Mouse (Mus musculus): ENCODE data around the gene Gm28053.

DNA sequence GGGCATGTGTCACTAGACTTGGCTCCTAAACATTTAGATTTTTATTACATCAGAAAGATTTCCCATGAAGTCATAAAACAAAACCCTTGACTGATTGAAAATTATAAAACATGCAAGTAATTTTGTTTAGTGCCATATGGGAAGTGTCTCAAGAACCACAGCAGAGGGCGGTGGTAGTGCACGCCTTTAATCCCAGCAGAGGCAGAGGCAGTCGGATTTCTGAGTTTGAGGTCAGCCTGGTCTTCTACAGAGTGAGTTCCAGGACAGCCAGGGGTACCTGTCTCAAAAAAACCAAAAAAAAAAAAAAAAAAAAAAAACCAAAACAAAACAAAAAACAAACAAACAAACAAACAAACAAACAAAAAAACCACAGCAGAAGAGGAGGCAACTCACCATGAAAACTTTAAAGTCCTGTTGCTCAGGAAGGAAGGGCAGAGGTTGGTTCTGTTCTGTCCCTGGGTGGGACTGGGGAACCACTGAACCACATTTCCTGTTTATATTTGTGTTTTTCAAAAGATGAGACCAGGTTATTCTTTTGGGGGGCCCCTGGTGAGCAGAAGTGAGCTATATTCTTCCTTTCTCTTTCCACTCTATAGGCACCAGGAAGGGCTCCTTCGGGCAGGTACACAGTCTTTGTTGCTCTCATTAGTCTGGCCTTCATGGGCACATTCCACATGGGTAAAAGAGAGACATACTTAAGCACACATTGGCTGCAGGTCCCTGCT, 21.4 kb upstream of the Gm28053 start:
- TF ChIP-seq CTCF (IDR thresholded peaks at IDR 0.05; ENCODE audit: borderline replicate concordance, insufficient read depth, low read length) (no peak), POLR2A (IDR thresholded peaks at IDR 0.05; ENCODE audit: low read depth, low read length) (no peak)

All from embryonic fibroblast, embryonic 13.5 days (primary cell).